Mouse (Mus musculus) cerebellum, adult 2 months (tissue): ENCODE data around the gene Fryl.

Source experiments
- CTCF ChIP-seq: fragments of 200-500 bp; IDR thresholded peaks from 2 replicates; pipeline ENCODE4 v1.5.1; 2011; ENCODE audit warnings: low read depth, mild to moderate bottlenecking, control low read depth, low read length, moderate library complexity, borderline replicate concordance; ENCODE audit not compliant: insufficient read depth
- POLR2A ChIP-seq: fragments of 200-500 bp; IDR thresholded peaks from 2 replicates; pipeline ENCODE4 v1.6.1; 2011; ENCODE audit warnings: low read length, control low read depth, borderline replicate concordance; ENCODE audit not compliant: insufficient read depth

GRCm38 (mm10) chr5:73197796-73198195, 58.6 kb downstream of the Fryl start:
- no peak for TF ChIP-seq CTCF
- no peak for TF ChIP-seq POLR2A
